Mouse (Mus musculus) neutrophil, adult 5-6 weeks (primary cell): ENCODE data around the gene Aamdc. TPM values are rescaled to one million over a fixed set of nuclear protein-coding genes. Genes with fewer than 3 reads are reported as not detected.

Experiments used
- ATAC-seq: fragments of 151-379, 151-347 bp; 2 replicates; pipeline ENCODE4 v1.8.0; 2017; ENCODE audit warnings: mild to moderate bottlenecking, moderate TSS enrichment; ENCODE audit not compliant: insufficient number of reproducible peaks, poor library complexity, low FRiP score, severe bottlenecking; ENCODE audit errors: extremely low read depth
- total RNA-seq: library from RNA; stranded (forward); fragments of 200-1000 nt; gene quantifications from 2 replicates; pipeline ENCODE4 v1.2.3, GENCODE M21; 2017

Gene Aamdc
- 16.1 and 19.6 TPM in 2 replicates for total RNA-seq

DNA sequence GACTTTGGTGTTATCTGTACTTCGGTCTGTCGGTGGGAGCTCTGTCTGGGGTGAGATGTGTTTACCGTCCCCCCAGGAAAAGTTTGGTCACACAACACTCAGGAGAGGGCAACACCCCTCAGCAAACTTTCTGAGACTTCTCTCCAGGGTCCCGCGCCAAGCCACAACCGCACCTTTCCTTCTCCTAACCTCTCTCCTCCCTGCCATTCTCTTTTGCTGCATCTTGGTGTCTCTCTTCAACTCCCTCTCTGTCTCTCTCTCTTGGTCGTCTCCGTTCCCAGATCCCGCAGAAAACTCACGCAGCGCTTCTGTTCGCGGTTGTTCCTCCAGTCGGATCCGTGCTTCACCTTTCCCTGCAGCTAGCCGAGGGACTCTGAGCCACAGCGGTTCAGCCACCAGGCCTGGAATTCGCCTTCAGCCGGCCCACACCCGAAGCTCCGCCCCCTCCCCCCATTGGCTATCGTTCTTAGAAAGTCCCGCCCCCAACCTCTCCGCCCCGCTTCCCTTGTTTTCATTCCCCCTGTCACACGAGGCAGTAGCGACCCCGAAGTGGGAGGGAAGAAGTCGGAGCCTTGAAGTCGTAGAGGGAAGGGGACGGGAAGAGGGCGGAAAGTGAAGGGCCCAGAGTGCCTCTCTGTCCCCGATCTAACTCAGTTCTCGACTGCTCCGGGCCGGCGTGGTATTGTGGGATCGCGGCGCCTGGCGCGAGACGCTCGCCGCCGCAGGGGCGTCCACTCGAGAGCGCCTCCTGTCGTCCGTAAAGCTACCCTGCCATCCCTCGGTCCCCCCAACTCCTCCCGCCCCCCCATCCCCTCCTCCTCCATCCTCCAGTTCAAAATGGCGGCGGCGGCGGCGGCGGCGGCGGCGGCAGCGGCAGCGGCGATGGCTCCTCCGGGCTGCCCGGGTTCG lies at the start of gene Aamdc, which contains the start of gene Rsf1:
Gene Aamdc, minus strand, starts transcription at position 431 of the 909 bp plus-strand sequence.
Gene Rsf1, plus strand, starts transcription at position 823 of the 909 bp plus-strand sequence.
- peak; percentile 79 for ATAC-seq

DNA sequence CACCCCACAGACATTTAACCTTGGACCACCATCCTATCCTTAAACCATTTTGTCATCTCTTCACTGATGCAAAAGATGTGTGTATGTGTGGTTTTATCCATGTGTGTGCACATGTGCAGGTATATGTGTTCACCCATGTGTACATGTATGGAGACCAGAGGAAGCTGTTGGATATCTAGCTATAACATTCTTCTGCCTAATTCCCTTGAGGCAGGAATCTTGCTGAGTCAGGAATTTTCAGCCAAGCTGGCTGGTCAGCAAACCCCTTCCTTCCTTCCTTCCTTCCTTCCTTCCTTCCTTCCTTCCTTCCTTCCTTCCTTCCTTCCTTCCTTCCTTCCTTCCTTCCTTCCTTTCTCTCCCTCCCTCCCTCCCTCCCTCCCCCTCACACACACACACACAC lies 44.1 kb upstream of the Aamdc start:
- ATAC-seq = no peak

DNA sequence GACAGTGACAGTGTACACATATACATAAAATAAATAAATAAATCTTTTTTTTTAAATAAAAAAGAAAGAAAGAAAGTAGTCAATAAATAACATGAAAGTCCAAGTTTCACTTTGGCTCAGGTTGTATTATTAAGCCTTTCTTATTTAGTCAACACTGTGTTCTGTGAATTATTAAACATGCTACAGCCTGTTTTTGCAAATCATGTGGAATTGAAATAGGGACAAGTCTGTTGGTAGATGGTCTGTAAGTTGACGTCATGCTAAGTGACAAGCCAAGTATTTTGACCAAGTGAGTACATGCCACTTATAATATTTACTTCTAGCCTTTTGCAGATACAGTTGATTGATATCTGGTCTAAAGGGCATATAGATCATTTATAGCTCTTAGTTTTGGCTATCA lies 43.4 kb upstream of the Aamdc start:
- no peak for ATAC-seq

DNA sequence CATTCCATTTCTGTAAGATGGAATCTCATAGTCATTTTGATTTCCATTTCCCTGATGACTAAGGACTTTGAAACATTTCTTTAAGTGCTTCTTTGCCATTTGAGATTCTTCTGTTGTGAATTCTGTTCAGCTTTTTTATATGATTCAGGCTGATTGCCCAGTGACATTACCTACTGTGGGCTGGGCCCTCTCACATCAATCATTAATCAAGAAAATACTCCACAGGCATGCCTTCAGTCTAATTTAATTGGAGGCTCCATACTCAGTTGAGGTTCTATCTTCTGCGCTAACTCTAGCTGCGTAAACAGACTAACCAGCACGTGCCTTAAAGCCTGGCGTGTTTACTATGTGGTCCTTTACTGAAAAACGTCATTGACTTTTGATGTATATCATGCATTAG lies 42.0 kb upstream of the Aamdc start:
- ATAC-seq = no peak

DNA sequence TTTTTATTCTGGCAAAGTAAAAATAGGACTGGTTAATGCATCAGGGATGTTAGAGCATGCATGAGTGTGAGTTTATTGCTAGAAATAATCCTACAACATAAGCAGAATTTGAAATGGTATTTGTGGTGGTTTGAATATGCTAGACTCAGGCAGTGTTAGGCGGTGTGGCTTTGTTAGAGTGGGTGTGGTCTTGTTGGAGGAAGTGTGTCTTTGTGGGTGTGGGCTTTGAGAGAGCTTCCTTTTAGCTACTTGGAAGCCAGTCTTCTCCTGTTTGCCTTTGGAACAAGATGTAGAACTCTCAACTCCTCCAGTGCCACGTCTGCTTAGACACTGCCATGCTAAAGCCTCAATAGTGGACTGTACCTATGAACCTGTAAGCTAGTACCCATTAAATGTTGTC lies 19.3 kb upstream of the Aamdc start:
- ATAC-seq = peak; percentile 61; the same call in 1 of the 2 replicates

DNA sequence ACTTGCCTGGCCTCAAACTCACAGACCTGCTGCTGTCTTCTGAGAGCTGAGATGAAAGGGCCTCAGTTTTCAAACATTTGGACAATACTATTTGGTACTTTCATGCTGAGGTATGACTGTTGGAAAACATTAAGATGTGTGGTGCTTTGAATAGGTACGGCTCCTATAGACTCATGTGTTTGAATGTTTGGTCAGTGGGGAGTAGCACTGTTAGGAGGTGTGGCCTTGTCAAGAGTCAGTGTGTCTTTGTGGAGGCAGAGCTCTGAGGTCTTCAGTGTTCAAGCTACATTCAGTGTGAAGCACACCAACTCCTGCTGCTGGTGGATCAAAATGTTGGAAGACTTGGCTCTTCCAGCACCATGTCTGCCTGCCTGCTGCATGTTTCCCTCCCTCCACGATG lies 14.2 kb upstream of the Aamdc start:
- ATAC-seq = no peak

DNA sequence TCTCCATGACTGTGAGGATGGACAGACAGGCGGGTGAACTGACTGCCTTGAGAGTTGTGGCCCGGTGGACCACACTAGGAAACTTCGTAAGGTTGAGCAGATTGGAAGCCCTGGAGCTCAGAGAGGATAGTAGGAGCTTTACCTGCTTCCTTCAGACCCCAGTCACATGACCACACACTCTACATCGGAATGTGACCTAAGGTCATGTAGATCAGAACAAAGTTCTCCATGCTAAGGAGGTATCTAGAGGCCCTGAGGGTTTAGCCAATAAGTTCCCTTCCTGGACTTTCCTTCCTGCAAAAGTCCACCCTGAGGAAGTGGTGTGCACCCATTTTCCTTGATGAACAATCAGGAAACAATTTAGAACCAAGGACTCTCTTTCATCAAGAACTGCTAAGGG lies 13.1 kb upstream of the Aamdc start:
- ATAC-seq = no peak

DNA sequence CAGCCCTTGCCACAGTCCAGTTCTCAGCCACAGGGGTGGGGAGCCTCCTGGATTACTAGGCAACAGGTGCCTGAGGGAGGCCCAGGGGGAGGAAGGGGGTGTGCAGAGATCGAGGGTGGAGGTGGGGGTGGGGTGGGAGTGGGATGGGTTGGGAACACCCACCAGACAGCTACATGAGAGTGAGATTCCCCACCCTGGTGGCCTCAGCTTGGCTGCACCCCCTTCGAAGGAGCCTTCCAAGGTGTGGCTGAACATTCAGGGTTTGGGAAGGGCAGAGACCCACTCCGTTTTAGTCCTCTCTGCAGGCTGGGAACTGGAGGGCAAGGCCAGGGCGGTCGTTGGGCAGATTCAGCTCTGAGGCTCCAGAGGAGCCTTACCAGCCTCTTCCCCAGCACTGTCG lies 12.0 kb upstream of the Aamdc start:
- ATAC-seq = no peak

DNA sequence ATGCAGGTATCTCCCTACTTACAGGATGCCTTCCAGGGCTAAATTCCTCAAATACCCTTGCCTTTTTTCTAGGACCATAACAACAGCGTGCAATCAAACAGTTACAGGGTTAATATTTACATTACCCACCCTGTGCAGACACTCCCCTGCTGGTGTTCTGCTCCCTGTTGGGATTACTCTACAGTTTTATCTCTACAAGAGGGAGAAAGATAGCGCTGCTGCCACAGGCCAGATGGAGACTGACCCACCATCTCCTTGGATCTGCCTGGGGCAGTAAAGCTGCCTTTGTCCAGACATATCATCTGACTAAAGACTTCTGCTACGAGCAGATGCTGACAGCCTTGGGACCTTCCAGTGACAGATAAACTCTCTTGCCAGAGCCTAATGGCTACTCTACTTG lies 11.2 kb upstream of the Aamdc start:
- ATAC-seq = no peak

DNA sequence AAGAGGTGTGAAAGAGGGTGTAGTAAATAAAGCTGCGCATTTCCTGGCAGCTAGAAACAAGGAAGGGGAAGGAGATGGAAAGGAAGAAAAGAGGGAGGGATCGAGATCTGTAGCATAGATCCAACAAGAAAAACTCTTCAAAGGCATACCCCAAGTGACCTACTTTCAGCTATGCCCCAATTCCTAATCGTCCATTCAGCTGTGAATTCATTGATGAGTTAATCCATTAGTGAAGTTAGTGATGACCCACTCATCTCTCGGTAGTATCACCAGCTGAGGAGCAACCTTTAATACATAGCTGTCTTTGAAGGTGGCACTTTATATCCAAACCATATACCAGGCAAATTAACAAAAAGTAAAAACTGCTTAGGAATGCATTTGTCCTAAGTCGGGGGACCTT lies 9.2 kb upstream of the Aamdc start:
- ATAC-seq = no peak

DNA sequence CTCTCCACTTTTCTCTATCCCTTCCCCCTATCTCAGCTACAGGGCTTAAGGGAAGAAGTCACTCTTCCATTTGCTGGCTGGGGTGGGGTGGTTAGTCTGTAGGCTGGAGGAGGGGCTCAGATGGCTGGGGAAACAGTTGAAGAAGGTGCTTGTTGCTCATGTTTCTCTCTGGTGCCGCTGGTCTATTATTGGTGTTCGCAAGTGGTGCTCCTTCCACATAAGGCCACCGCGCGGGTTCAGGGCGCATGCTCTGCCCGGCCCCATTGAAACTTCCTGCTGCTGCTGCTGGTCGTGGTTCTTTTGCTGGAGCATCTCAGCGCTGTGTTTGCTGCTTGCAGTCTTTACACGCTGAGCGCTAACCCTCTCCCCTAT lies 1.5 kb upstream of the Aamdc start:
- ATAC-seq = peak; percentile 81

DNA sequence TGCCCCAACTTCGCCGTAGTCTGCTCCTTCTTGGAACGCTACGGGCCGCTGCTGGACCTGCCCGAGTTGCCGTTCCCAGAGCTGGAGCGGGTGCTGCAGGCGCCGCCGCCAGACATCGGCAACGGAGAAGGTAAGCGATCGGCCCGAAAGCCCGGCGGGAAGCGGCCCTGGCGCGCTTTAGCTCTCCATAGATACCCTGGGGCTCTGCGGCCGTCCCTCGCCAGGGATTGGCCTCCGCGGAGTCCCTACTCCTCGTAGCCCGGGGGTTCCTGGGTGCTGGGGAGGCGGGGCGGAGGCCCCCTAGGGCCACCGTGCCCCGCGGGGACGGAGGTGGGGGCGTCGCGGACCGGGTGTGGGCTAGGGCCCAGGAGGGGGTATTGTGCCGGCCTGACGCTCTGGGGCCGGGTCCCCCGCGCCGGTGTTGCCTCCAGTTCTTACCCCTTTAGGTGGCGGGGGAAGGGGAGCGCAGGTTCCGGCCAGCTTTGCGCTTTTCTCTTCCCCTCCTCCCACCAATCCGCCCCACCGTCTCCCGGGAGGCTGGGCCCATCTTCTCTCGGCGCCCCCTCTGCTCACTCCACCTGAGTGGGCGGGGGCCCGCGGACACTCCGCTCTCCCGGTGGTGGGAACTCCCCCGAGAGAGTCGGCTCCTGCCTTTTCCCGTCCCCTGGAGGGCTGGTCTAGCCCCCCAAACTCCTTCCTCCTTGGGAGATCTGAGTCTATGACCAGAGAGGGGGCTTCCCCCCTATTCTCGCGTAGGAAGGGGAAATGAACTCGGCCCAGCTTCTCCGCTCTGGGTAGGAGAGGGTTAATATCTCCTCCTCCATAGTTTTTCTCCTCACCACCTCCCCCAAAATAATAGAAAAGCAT lies 912 bp upstream of the Aamdc start:
- no peak for ATAC-seq

DNA sequence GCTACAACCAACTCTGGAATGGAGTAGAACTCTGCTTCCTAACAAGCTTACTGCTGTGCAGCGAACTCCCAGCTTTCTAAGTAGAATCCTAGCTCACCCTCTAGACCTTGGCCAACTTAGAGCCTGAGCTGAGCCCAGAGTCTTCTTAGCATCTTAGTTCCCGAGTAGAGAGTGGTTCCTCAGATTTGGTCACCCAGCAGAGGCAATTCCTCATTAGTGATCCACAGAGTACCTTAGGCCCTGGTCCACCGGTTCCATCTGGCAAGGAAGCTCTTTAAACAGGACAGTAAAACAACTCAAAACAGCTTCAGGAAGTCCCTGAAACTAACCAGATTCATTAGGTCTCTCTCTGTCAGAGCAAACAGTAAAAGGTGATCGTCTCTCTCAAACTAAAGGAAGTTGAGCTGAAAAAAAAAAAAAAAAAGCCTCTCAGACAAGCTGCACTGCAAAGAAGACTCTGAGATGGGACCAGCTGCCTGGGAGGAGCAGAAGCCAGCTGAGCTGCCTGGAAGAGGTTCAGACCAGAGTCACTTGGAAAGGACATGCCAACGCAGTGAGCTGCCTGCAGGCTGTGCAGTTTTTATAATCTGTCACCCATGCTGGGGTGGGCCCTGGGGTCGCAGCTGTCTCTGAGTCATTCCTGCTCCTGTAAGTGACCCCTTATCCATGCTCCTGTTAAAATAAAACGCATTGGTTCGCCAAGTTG lies 783 bp downstream of the Aamdc start:
- ATAC-seq = no peak

DNA sequence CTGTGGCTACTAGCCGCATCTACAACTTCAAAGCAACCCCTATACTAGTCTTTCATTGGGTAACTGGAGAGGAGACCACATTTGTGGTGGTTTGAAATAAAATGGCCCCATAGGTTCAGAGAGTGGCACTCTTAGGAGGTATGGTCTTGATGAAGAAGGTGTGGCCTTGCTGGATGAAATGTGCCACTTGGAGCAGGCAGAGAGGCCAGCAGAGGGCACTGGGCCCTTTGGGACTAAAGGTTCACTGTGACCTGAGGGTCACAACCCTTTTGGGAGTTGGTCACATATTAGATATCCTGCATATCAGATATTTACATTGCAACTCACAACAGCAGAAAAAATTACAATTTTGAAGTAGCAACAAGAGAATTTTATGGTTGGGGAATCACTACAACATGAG lies 8.9 kb downstream of the Aamdc start:
- ATAC-seq = 0 out of 2 replicates have a peak, but pooled peaks have one; percentile 23

DNA sequence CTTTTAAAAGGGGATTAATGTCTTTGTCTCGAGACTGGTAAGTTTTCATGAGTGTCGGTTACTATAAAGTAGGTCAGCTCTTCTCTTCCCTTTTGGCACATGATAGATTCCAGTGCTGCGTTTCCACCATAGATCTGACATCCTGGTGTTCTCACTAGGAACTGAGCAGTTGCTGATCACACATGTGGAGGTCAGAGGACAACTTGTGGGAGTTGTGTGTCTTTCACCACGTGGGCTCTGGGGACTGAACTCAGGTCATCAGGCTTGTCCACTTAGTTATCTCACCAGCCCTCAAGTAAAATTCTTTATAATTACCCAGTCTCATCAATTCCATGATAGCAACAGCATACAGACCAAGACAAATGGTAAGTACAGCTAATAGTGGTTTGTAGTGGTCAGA lies 9.9 kb downstream of the Aamdc start:
- ATAC-seq = no peak

DNA sequence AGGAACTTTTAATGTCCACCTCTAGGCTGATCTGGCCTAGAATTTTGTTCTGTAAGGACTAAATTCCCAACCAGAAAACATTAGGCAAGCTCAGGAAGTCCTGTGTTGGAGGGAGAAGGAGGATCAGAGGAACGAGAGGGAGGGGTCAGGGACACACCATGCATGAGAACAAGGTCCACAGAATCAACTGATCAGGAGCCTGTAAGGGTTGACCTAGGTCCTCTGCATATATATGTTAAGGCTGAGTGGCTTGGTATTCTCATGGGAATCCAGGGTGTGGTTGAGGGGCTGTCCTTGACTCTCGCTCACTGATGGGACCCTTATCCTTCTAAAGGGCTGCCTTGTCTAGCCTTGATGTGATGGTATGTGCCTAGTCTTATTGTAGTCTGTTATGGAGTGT lies 15.7 kb downstream of the Aamdc start:
- no peak for ATAC-seq

DNA sequence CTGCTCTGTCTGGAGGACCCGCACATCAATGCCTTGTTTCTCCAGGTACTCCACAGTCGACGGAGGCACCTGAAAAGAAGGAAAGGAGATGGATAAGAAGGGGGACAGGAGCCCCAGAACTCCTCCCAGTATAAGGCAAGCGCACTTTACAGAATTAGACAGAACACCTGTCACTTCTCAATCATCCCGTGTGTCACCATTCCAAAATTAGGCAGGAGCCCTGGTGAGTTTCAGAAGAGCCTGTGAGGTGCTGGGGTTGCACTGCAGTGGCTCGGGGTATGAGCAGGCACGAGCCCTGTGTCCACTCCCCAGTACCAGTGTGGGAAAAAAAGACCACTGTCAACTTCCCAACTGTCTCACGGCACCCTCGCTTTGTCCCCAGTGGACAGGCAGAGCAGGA lies 28.6 kb downstream of the Aamdc start:
- no peak for ATAC-seq

DNA sequence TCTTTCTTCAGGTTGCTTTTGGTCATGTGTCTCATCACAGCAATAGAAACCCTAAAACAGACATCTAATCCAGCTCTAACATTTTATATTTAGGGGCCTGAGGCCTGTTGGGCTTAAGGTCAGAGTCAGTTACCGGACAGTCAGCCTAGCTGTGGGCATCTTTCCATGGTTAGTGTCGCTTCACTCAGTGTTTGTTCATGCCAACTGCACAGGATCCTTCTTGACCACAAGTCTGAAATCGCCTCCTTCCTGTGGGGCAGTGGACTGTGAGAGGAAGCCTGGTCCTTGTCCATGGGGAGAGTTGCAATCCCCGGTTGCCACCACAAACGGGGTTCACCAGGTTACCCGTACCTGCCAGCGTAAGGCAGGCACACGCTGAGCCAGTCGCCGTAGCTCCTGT lies 30.0 kb downstream of the Aamdc start:
- ATAC-seq = no peak

DNA sequence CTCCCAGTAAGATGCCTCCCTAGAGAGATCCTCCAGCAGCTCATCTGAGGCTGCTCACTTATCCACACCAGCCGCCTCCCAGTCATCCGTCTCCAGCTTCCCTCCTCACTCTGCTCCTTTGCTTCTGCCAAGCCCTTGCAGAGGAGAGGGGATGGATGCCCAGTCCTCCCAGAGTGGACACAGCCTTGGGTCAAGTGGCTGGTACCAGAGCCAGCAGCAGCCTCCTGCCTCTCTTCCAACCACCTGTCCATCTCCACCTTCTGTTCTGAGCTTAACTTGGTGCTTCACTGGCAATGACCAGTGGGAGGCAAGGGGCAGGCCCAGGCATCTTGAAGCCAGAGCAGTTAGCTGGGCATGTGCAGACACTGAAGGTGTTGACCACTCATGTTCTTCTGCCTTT lies 32.8 kb downstream of the Aamdc start:
- ATAC-seq = no peak
